Mouse (Mus musculus) MEL (cell line): Measurements from ENCODE around the gene Dbn1. TPM values are rescaled to one million over a fixed set of nuclear protein-coding genes. Genes with fewer than 3 reads are reported as not detected.

ENCODE experiments used
- DNase-seq: peaks from one replicate; pipeline ENCODE4 v3.0.0; 2011; ENCODE audit warnings: low read depth, low spot score
- H3K27ac ChIP-seq: 2 replicates; pipeline ENCODE4 v1.5.1; 2012; ENCODE audit warnings: low read depth, mild to moderate bottlenecking, control low read depth, low read length, moderate library complexity; ENCODE audit not compliant: control insufficient read depth
- H3K27me3 ChIP-seq, 2 experiments: fragments of 150-350 bp in 1 of 2; sonication (generic) in 1 of 2; 2 replicates each; pipeline ENCODE4 v1.6.1; 2012; ENCODE audit warnings: low read length in 2 of 2, mild to moderate bottlenecking in 2 of 2, improper control_type of control experiment in 1 of 2, moderate library complexity in 1 of 2; ENCODE audit not compliant: insufficient read depth in 2 of 2, control insufficient read depth in 1 of 2
- H3K36me3 ChIP-seq, 2 experiments: 2 replicates each; pipeline ENCODE4 v1.6.1; 2012 to 2014; ENCODE audit warnings: low read length in 2 of 2, improper control_type of control experiment in 1 of 2, inconsistent platforms in 1 of 2, mild to moderate bottlenecking in 1 of 2; ENCODE audit not compliant: insufficient read depth in 2 of 2, control insufficient read depth in 1 of 2
- H3K4me1 ChIP-seq, 2 experiments: fragments of 150-350 bp in 1 of 2; sonication (generic) in 1 of 2; 2 replicates each; pipeline ENCODE4 v1.6.1; 2012; ENCODE audit warnings: low read length in 2 of 2, improper control_type of control experiment in 1 of 2, mild to moderate bottlenecking in 1 of 2; ENCODE audit not compliant: insufficient read depth in 2 of 2, control insufficient read depth in 1 of 2
- H3K4me3 ChIP-seq, 2 experiments: fragments of 150-350 bp in 1 of 2; sonication (generic) in 1 of 2; 2 replicates each; pipeline ENCODE4 v1.5.1; 2012; ENCODE audit warnings: low read depth in 2 of 2, low read length in 2 of 2, mild to moderate bottlenecking in 2 of 2, moderate library complexity in 2 of 2, control low read depth in 1 of 2, improper control_type of control experiment in 1 of 2; ENCODE audit not compliant: control insufficient read depth in 1 of 2, insufficient read depth in 1 of 2
- H3K79me2 ChIP-seq: 2 replicates; pipeline ENCODE4 v1.6.1; 2012; ENCODE audit warnings: mild to moderate bottlenecking, low read length, moderate library complexity; ENCODE audit not compliant: control insufficient read depth, poor library complexity, insufficient read depth
- H3K9ac ChIP-seq: 2 replicates; pipeline ENCODE4 v1.6.1; 2012; ENCODE audit warnings: low read depth, mild to moderate bottlenecking, control low read depth, low read length, moderate library complexity; ENCODE audit not compliant: control insufficient read depth, poor library complexity, severe bottlenecking
- H3K9me3 ChIP-seq: fragments of 150-350 bp; sonication (generic); replicated peaks from 2 replicates; pipeline ENCODE4 v1.6.1; 2012; ENCODE audit warnings: mild to moderate bottlenecking, low read length, improper control_type of control experiment, moderate library complexity; ENCODE audit not compliant: insufficient read depth
- BHLHE40 ChIP-seq: IDR thresholded peaks from 2 replicates; pipeline ENCODE4 v1.6.1; 2012; ENCODE audit warnings: low read depth, mild to moderate bottlenecking, inconsistent platforms, low read length, improper control_type of control experiment, borderline replicate concordance
- ETS1 ChIP-seq: IDR thresholded peaks from 2 replicates; pipeline ENCODE4 v1.6.1; 2012; ENCODE audit warnings: low read depth, mild to moderate bottlenecking, inconsistent platforms, low read length, improper control_type of control experiment, moderate library complexity
- GATA1 ChIP-seq: IDR thresholded peaks from 2 replicates; pipeline ENCODE4 v1.6.1; 2011; ENCODE audit warnings: low read depth, low read length, improper control_type of control experiment
- MAX ChIP-seq: IDR thresholded peaks from 2 replicates; pipeline ENCODE4 v1.6.1; 2011; ENCODE audit warnings: low read length, improper control_type of control experiment
- MYB ChIP-seq: IDR thresholded peaks from 2 replicates; pipeline ENCODE4 v1.6.1; 2011; ENCODE audit warnings: mild to moderate bottlenecking, low read depth, low read length, improper control_type of control experiment
- NELFE ChIP-seq: IDR thresholded peaks from 2 replicates; pipeline ENCODE4 v1.6.1; 2011; ENCODE audit warnings: low read depth, low read length, improper control_type of control experiment
- NRF1 ChIP-seq: IDR thresholded peaks from 2 replicates; pipeline ENCODE4 v1.6.1; 2014; ENCODE audit warnings: low read depth, mild to moderate bottlenecking, inconsistent platforms, low read length, improper control_type of control experiment, moderate library complexity; ENCODE audit not compliant: poor library complexity, insufficient read depth, severe bottlenecking
- RAD21 ChIP-seq: IDR thresholded peaks from 2 replicates; pipeline ENCODE4 v1.6.1; 2011; ENCODE audit warnings: mild to moderate bottlenecking, low read depth, low read length, improper control_type of control experiment
- SMC3 ChIP-seq: IDR thresholded peaks from 2 replicates; pipeline ENCODE4 v1.6.1; 2011; ENCODE audit warnings: low read depth, low read length, improper control_type of control experiment
- TAL1 ChIP-seq: IDR thresholded peaks from 2 replicates; pipeline ENCODE4 v1.6.1; 2012; ENCODE audit warnings: mild to moderate bottlenecking, inconsistent platforms, low read length, moderate library complexity, mixed read lengths
- TBP ChIP-seq: IDR thresholded peaks from 2 replicates; pipeline ENCODE4 v1.8.0; 2011; ENCODE audit warnings: low read depth, low read length, improper control_type of control experiment
- TCF12 ChIP-seq: IDR thresholded peaks from 2 replicates; pipeline ENCODE4 v1.6.1; 2014; ENCODE audit warnings: low read depth, mild to moderate bottlenecking, inconsistent platforms, low read length, improper control_type of control experiment, moderate library complexity
- USF1 ChIP-seq: IDR thresholded peaks from 2 replicates; pipeline ENCODE4 v1.6.1; 2014; ENCODE audit warnings: low read depth, mild to moderate bottlenecking, inconsistent platforms, low read length, improper control_type of control experiment, moderate library complexity
- USF2 ChIP-seq, 2 experiments: IDR thresholded peaks; 2 replicates each; pipeline ENCODE4 v1.6.1; 2011 to 2012; ENCODE audit warnings: improper control_type of control experiment in 2 of 2, low read length in 2 of 2, borderline replicate concordance in 1 of 2, inconsistent platforms in 1 of 2, low read depth in 1 of 2, mild to moderate bottlenecking in 1 of 2; ENCODE audit not compliant: insufficient read depth in 1 of 2
- ZC3H11A ChIP-seq: IDR thresholded peaks from 2 replicates; pipeline ENCODE4 v1.6.1; 2012; ENCODE audit warnings: low read depth, mild to moderate bottlenecking, inconsistent platforms, low read length, improper control_type of control experiment
- ZKSCAN1 ChIP-seq: IDR thresholded peaks from 2 replicates; pipeline ENCODE4 v1.6.1; 2012; ENCODE audit warnings: low read depth, mild to moderate bottlenecking, inconsistent platforms, low read length, improper control_type of control experiment, moderate library complexity
- ZMIZ1 ChIP-seq: IDR thresholded peaks from 2 replicates; pipeline ENCODE4 v1.6.1; 2012; ENCODE audit warnings: low read depth, mild to moderate bottlenecking, inconsistent platforms, low read length, improper control_type of control experiment, moderate library complexity
- polyA plus RNA-seq, 2 experiments: library from polyadenylated mRNA; stranded (reverse) in 1 of 2; unstranded in 1 of 2; fragments of >175 nt in 1 of 2; fragments of >200 nt in 1 of 2; gene quantifications; 2 replicates each; pipeline versions ENCODE4 v1.2.1 to v1.2.4; 2012; ENCODE audit warnings: low replicate concordance in 2 of 2, low read depth in 1 of 2; ENCODE audit not compliant: insufficient read length in 2 of 2, insufficient read depth in 1 of 2, missing spikeins in 1 of 2
- total RNA-seq: library from RNA; depleted of rRNA; stranded (reverse); fragments of 300-350 nt; gene quantifications from 2 replicates; pipeline ENCODE4 v1.2.3, GENCODE M21; 2012

Dbn1 gene
- total and polyA plus RNA-seq, 3 experiments: 0.04 to 0.53 TPM; not detected in 1

DNA sequence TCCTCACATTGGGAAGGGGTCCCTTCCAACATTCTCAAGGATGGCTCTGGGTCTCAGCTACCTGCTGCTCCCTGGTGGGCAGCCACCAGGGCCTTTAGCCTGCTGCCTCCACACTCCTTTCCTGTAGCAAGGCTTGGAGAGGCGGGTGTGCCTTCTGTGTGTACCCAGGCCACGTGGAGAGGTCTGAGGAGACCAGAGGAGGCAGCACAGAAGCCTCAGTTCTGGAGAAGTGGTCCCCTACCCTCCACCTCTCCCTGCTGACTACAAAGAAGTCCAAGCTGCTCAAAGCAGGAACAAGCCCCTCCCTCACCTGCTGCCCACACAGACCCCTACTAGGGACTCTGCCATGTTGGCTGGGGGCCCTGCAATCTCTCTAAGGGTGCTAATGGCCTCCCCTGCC, 6.3 kb upstream of the Dbn1 start:
- Histone ChIP-seq H3K27ac (no peak overlapping the region), H3K27me3 (no peaks in the 10 kb centered on the region; a peak in 1 of 4 replicates)
- DNase-seq: no peak

DNA sequence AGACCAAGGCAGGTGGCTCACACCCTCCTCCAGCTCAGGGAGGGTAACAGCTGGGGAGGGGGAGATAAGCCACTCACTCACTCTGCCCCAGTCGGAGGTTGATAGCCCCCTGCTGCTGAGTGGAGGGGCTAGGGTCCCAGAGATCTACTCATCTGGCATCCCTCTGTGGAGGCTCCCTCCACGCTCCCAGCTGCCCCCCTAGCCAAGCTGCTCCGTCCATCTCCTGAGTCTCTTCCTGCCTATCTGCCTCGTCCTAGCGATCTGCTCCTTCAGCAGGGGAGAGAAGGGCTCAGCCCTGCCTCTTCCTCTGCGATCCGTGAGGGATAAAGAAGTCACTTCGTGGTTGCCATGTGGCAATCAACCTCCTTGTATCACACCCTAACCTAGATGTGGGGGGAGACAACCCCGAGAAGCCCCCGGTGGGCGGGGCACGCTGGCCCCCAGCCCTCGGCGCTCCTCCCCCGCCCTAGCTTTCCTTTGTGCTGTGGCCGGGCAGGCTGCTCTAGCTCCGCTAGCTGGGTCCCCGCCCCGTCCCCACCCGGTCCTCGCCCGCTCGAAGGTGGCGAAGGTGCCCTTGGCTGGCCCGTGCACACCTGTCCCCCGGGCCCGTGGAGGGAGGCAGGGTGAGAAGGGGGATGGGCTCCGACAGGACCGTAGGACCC, 864 bp downstream of the Dbn1 start:
- Histone ChIP-seq H3K9me3 (no peaks in the 10 kb centered on the region), H3K27me3 (peaks cover 0 to 5% of the 10 kb centered on the region in 2 experiments; a peak in 3 of 4 replicates), H3K4me1 (peaks cover 0 to 4% of the 10 kb centered on the region in 2 experiments; a peak in 1 of 4 replicates), H3K36me3 (peaks cover 0 to 3% of the 10 kb centered on the region in 2 experiments; a peak in 1 of 4 replicates), H3K4me3 (no peak overlapping the region), H3K27ac (no peak overlapping the region), H3K9ac (no peak overlapping the region), H3K79me2 (no peaks in the 10 kb centered on the region)
- TF ChIP-seq TAL1 (peak; percentile 28), RAD21 (no peak)
- DNase-seq: no peak

More for the DNA sequence above, 6.3 kb upstream of the Dbn1 start:
- Histone ChIP-seq H3K9ac (no peak overlapping the region), H3K36me3 (peaks cover 0 to 11% of the 10 kb centered on the region in 2 experiments; a peak in 2 of 4 replicates), H3K9me3 (no peaks in the 10 kb centered on the region), H3K4me1 (peaks cover 0 to 15% of the 10 kb centered on the region in 2 experiments; a peak in 2 of 4 replicates), H3K4me3 (no peak overlapping the region), H3K79me2 (no peaks in the 10 kb centered on the region)
- TF ChIP-seq ZMIZ1: no peak
- TF ChIP-seq NRF1: no peak
- no peak for TF ChIP-seq SMC3
- TF ChIP-seq ZC3H11A: no peak
- TF ChIP-seq TBP: no peak
- TF ChIP-seq RAD21: no peak
- no peak for TF ChIP-seq MAX
- no peak for TF ChIP-seq BHLHE40
- TF ChIP-seq GATA1: no peak
- no peak for TF ChIP-seq NELFE

DNA sequence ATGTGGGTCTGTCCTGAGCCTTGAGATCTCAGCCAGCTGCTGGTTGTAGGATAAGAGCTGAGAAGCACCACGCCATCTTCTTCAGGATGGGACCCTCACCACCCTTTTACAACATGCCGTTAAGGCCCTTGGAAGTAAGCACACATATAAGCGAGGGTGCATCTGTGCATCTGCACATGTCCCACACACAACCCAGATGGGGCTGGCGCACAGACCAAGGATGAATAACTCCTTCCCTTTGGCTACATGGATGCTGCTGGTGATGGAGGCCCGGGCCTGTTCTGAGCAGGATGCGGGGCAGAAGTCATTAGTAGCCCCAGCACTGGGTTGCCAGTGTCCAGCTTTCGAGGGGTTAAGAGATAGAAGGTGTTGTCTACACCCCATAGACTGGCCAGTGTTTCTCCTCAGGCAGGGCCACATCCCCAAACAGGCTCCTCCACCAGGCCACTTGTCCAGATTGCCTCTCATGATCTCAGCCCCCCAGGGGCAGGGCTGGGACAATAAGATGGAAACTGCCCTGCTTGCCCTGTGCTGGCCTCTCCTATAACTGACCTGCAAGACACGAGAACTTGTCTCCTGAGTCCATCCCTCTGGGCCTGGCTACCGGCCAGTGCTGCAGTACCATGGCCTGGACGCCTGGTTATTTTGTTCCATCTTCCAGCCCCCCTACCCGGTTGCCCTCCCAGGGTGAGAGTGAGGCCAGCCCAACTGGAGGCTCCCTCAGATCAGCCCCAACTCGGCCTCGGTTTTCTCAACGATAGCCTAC, 1.7 kb downstream of the Dbn1 start:
- peaks cover 0 to 4% of the 10 kb centered on the region in 2 experiments; a peak in 1 of 4 replicates for H3K4me1 ChIP-seq
- no peak overlapping the region for H3K9ac ChIP-seq
- H3K4me3 ChIP-seq: no peak overlapping the region

More for the DNA sequence above, 1.7 kb downstream of the Dbn1 start:
- Histone ChIP-seq H3K9me3 (no peaks in the 10 kb centered on the region), H3K36me3 (peaks cover 0 to 3% of the 10 kb centered on the region in 2 experiments; a peak in 1 of 4 replicates), H3K79me2 (no peaks in the 10 kb centered on the region), H3K27me3 (peaks cover 0 to 5% of the 10 kb centered on the region in 2 experiments; a peak in 3 of 4 replicates), H3K27ac (no peak overlapping the region)
- TF ChIP-seq MYB (no peak), TAL1 (no peak), ETS1 (no peak), USF1 (no peak), USF2 (IDR thresholded peaks at IDR 0.05; ENCODE audit: borderline replicate concordance in 1 of 2, insufficient read depth in 1 of 2, low read depth in 1 of 2, low read length in 2 of 2) (no peak), TCF12 (no peak), ZKSCAN1 (no peak)
- DNase-seq: no peak
